Mouse (Mus musculus) kidney, postnatal 0 days (tissue): ENCODE results near the gene Hoxa7. TPM values are rescaled to one million over a fixed set of nuclear protein-coding genes. Genes with fewer than 3 reads are reported as not detected.
A peak's percentile ranks its signal among the peaks of the same experiment; 100 is the strongest.

ENCODE experiments used
- ATAC-seq: fragments of 200-750 bp; cut with Nextera tagmentation; replicated peaks from 2 replicates; pipeline ENCODE4 v1.8.0; 2017; ENCODE audit warnings: low read depth, moderate number of reproducible peaks, moderate TSS enrichment, moderate library complexity; ENCODE audit not compliant: low FRiP score
- DNase-seq: peaks from one replicate; pipeline ENCODE4 v3.0.0-alpha.2; 2016; ENCODE audit warnings: low spot score
- H3K27ac ChIP-seq: fragments of 300-500 bp; sonication (generic); 2 replicates; pipeline ENCODE4 v1.5.1; 2014; ENCODE audit warnings: mild to moderate bottlenecking
- H3K27me3 ChIP-seq: fragments of 300-500 bp; sonication (generic); 2 replicates; pipeline ENCODE4 v1.6.1; 2014; ENCODE audit warnings: low read length, mixed read lengths; ENCODE audit not compliant: insufficient read depth
- H3K36me3 ChIP-seq: fragments of 300-500 bp; sonication (generic); 2 replicates; pipeline ENCODE4 v1.6.1; 2014; ENCODE audit warnings: low read length, mixed read lengths; ENCODE audit not compliant: insufficient read depth
- H3K4me1 ChIP-seq: fragments of 300-500 bp; sonication (generic); replicated peaks from 2 replicates; pipeline ENCODE4 v1.6.1; 2014; ENCODE audit warnings: antibody characterized with exemption, low read length, mixed read lengths; ENCODE audit not compliant: insufficient read depth
- H3K4me2 ChIP-seq: fragments of 300-500 bp; sonication (generic); 2 replicates; pipeline ENCODE4 v1.6.1; 2014; ENCODE audit warnings: mild to moderate bottlenecking, low read length, moderate library complexity, mixed read lengths
- H3K4me3 ChIP-seq: fragments of 300-500 bp; sonication (generic); replicated peaks from 2 replicates; pipeline ENCODE4 v1.5.1; 2014; ENCODE audit warnings: low read depth, low read length
- H3K9ac ChIP-seq: fragments of 300-500 bp; sonication (generic); 2 replicates; pipeline ENCODE4 v1.6.1; 2014; ENCODE audit warnings: low read depth, low read length
- H3K9me3 ChIP-seq: fragments of 300-500 bp; sonication (generic); replicated peaks from 2 replicates; pipeline ENCODE4 v1.6.1; 2016; ENCODE audit warnings: low read length, inconsistent platforms, mixed read lengths
- CTCF ChIP-seq: IDR thresholded peaks from 2 replicates; pipeline ENCODE4 v1.5.1; 2016; ENCODE audit warnings: antibody characterized with exemption, low read depth, mild to moderate bottlenecking, moderate library complexity
- WGBS: fragments of 180-500 bp; shearing (Covaris S2); extraction: QIAGEN DNeasy Blood & Tissue Kit; methylation state at CpG from one replicate; pipeline ENCODE4 v1.1.7; 2014; 5-methylcytosine and 5-hydroxymethylcytosine counted together
- polyA plus RNA-seq: library from polyadenylated mRNA; unstranded; fragments of >200 nt; fragmentation: Nextera tagmentation; extraction: Ambion mirVana; gene quantifications from 2 replicates; pipeline ENCODE4 v1.2.1, GENCODE M21; 2015

Gene Hoxa7
- polyA plus RNA-seq, 1 experiment from 2014 or later, result 29.7 TPM

DNA sequence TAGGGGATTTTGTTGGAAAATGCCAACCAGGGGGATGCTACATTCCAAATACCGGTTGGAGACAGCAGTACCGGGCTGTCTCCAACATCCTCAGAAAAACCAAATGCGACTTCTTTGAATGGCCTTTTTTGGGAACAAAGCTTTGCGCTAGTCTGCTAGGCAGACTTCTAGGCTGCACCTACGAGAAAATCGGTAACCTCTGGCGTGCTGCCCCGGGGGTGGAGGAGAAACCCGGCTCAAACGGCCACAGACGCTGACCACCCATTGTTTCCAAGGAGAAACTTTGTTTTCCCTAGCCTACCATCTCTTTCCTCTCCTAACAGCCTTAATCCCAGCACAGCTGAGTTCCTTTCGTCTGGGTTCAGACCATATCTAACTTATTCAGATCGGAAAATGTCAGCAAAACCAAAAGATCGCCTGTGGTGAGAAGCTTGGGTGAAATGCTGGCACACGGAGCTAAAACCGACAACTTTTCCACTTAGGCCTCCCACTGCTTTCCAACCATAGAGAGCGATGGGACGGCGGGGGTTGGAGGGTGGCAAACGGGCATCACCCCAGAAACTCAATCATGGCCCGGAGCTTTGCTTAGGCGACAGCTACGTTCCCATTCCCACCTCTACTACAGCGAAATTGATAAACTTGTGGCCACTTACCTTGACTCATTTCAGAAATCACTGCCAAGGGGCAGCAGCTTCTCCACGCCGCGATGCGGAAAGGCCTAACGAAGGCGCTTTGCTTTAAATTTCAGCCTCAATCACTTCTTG lies 18.2 kb upstream of the Hoxa7 start:
- TF ChIP-seq CTCF, result no peak
- WGBS, result under 1% methylated on average over 30 of the region's 30 CpGs
- Histone ChIP-seq H3K4me3 (peak overlapping the region; percentile 85), H3K4me1 (peaks cover 13% of the 10 kb centered on the region), H3K4me2 (peak overlapping the region; percentile 92), H3K27ac (peak overlapping the region; percentile 97), H3K9me3 (no peaks in the 10 kb centered on the region), H3K9ac (peak overlapping the region; percentile 98), H3K36me3 (no peaks in the 10 kb centered on the region), H3K27me3 (no peaks in the 10 kb centered on the region)
- DNase-seq, result no peak
- no peak for ATAC-seq

DNA sequence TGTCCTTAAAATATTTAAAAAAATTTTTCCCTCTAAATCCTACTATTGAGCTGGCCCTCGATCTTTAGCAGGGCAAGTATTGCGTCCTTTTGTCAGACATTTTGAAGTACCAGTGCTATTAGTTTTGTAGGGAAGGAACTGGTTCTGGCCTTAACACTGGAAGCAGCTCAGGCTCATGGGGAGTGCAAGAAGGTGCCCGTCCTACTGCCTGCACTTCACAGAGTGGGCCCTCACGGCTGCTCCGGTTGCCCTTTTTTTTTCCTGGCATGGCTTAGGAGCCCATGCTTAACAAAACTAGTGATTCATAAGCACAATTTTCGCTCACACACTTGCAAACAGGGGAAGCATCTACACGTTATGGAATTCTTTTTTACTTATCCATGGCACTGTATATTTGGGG lies 17.3 kb upstream of the Hoxa7 start:
- Histone ChIP-seq H3K4me2 (peak overlapping the region; percentile 92), H3K4me1 (peaks cover 13% of the 10 kb centered on the region), H3K4me3 (peak overlapping the region; percentile 85), H3K36me3 (no peaks in the 10 kb centered on the region), H3K9me3 (no peaks in the 10 kb centered on the region), H3K27ac (peak overlapping the region; percentile 97; the same call in 1 of the 2 replicates), H3K9ac (peak overlapping the region; percentile 98), H3K27me3 (no peaks in the 10 kb centered on the region)
- DNase-seq (peak; percentile 70), ATAC-seq (no peak)
- 3% methylated on average over 7 of the region's 7 CpGs for WGBS
- TF ChIP-seq CTCF, result no peak

DNA sequence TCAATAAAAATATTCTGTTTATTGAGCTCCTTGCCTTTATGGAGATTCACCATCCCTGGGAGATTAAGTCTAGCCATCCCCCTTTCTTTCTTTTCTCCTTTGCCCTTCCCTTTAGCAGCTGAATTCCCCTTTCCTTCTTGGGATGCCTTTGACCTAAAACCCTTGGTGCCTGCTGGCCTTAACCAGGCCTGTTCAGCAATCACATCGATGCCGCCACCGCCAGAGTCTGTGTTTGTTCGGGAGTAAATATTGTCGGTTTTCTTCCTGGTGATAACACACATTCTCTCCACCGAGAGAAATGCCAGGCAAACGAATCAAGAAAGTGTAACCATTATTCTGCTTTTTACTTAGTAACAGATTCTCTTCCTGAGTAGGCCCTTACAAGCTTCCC lies 16.5 kb upstream of the Hoxa7 start:
- peak overlapping the region; percentile 85 for H3K4me3 ChIP-seq
- peak overlapping the region; percentile 92 for H3K4me2 ChIP-seq
- DNase-seq (no peak), ATAC-seq (no peak)
- peaks cover 13% of the 10 kb centered on the region for H3K4me1 ChIP-seq
- H3K36me3 ChIP-seq, result no peaks in the 10 kb centered on the region
- no peak for TF ChIP-seq CTCF
- peak overlapping the region; percentile 98 for H3K9ac ChIP-seq
- no peaks in the 10 kb centered on the region for H3K27me3 ChIP-seq
- peak overlapping the region; percentile 55; the same call in 1 of the 2 replicates for H3K27ac ChIP-seq
- H3K9me3 ChIP-seq, result no peaks in the 10 kb centered on the region
- WGBS, result 11% methylated on average over 7 of the region's 7 CpGs

DNA sequence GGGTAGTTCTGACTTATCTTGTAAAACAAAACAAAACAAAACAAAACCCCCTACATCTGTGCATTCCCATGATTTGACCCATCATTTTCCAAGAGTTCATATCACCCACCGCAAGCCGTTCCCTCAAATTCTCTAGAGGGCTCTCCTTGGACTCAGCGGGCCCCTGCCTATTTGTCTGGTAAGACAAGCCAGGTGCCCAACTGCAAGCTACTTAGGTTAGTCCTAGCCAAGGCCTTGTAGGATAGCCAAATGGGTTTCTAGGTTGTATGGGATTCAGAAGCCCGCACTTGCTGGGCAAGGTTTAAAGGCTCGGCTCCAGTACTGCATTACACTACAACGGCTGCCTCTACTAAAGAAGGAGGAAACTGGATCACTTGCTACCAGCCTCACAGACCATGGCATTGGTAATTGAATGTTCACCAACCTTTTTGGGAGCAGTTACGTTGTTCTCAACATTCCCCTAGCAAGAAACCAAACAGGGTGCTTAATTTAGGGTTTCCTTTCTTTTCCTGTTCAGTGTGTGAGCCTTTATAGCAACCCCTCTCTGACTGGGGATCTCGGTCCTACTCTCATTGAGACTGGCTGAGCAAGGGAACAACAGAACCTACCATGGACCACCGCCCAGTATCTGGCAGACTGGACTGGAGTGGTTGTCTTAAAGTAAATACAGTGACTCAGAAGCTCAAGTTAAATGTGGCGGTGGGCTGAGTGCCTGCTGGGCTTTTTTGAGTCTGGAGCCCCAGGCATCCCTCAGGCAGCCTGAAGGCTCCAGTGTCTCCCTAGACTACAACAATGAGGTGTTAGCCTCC lies 15.9 kb upstream of the Hoxa7 start:
- Histone ChIP-seq H3K4me1 (peaks cover 13% of the 10 kb centered on the region), H3K36me3 (no peaks in the 10 kb centered on the region), H3K9ac (peak overlapping the region; percentile 98), H3K4me2 (peak overlapping the region; percentile 92), H3K27me3 (no peaks in the 10 kb centered on the region), H3K27ac (peak overlapping the region; percentile 55), H3K4me3 (peak overlapping the region; percentile 85), H3K9me3 (no peaks in the 10 kb centered on the region)
- ATAC-seq, result no peak
- peak; percentile 57 for DNase-seq
- WGBS, result 19% methylated on average over 10 of the region's 10 CpGs
- TF ChIP-seq CTCF, result no peak

DNA sequence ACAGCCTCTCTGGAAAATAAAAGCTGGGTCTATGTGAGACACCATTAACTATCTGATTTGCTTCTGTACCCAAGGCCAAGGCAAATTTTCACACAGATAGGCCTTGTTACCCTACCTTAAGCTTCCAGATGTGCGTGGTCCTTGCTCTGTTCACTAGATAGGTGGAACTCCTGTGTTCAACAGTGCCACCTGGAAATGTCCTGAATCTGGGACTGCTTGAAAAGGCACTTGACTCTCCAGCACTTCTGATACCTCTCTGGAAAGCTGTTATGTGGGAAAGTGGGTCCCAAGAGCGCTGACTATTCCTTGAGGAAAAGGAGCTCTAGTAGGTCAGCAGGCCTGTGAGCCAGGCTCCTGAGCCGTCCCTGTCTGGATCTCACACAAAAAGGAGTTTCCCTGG lies 15.2 kb upstream of the Hoxa7 start:
- Histone ChIP-seq H3K27me3 (no peaks in the 10 kb centered on the region), H3K4me1 (peaks cover 13% of the 10 kb centered on the region), H3K4me3 (peak overlapping the region; percentile 85), H3K4me2 (peak overlapping the region; percentile 92), H3K9ac (peak overlapping the region; percentile 98), H3K9me3 (no peaks in the 10 kb centered on the region), H3K27ac (peak overlapping the region; percentile 55; the same call in 1 of the 2 replicates), H3K36me3 (no peaks in the 10 kb centered on the region)
- no peak for DNase-seq
- ATAC-seq, result no peak
- no peak for TF ChIP-seq CTCF
- 27% methylated on average over 3 of the region's 3 CpGs for WGBS

DNA sequence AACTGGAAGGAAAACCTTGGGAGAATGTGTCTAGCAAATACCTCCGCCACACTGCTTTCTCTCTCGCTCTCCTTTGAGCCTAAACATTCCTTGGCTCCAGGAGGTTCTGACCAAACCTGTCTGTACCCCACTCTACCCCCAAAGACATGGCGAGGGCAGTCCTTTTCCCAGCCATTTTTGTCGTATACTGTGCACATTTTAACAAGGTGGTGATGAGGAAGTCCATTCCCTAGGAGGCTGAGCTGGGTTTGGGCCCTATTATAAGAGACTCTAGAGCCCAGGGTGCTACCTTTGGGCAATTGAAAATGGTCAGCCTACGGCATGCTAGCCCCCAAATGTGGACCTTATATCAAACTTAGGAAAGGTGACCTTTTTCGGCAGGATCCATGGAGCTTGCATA lies 14.2 kb upstream of the Hoxa7 start:
- WGBS, result 30% methylated on average over 6 of the region's 6 CpGs
- ATAC-seq (no peak), DNase-seq (no peak)
- no peaks in the 10 kb centered on the region for H3K27me3 ChIP-seq
- no peak for TF ChIP-seq CTCF
- no peaks in the 10 kb centered on the region for H3K9me3 ChIP-seq
- peaks cover 5% of the 10 kb centered on the region for H3K4me1 ChIP-seq
- H3K4me2 ChIP-seq, result peak overlapping the region; percentile 92
- H3K9ac ChIP-seq, result peak overlapping the region; percentile 98; the same call in 1 of the 2 replicates
- peak overlapping the region; percentile 85 for H3K4me3 ChIP-seq
- no peaks in the 10 kb centered on the region for H3K36me3 ChIP-seq
- H3K27ac ChIP-seq, result peak overlapping the region; percentile 97
